Mouse (Mus musculus): ENCODE measurements around the gene 1700088E04Rik.

1700088E04Rik gene

GRCm38 (mm10) chr15:79140866-79141565, at the start of gene 1700088E04Rik, which contains the start of gene Polr2f:
1700088E04Rik (minus strand) TSS chr15:79141253.
Polr2f (plus strand) TSS chr15:79141009.
- DNase-seq: peak; percentile 92

GRCm38 (mm10) chr15:79187819-79188218, 46.8 kb upstream of the 1700088E04Rik start:
- DNase-seq: no peak

DNA sequence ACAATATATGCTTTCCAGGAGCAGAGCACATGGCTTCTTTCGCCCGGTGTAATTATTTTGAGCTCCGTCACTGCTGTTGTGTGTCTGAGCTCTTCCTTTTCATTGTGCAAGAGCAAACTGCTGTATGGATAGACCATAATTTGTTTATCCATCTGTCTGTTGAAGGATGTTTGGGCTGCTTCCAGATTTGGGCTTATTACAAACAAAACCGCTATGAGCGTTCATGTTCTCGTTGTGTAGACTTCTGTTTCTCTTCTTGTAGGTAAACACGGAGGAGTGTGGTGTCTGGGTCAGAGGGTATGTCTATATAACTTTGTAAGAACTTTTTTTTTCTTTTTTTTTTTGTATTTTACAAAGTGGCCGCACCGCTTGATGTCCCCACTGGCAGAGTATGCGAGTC, 44.2 kb upstream of the 1700088E04Rik start:
- no peak for DNase-seq

GRCm38 (mm10) chr15:79176905-79177304, 35.9 kb upstream of the 1700088E04Rik start:
- no peak for DNase-seq

GRCm38 (mm10) chr15:79166712-79167111, 25.7 kb upstream of the 1700088E04Rik start:
- DNase-seq: no peak

- DNase-seq: no peak
Observed at GRCm38 (mm10) chr15:79165140-79165539, 24.1 kb upstream of the 1700088E04Rik start, which contains the start of gene Sox10. Sox10 (minus strand) TSS chr15:79165240.

GRCm38 (mm10) chr15:79164251-79164650, 23.2 kb upstream of the 1700088E04Rik start:
- DNase-seq: no peak

DNA sequence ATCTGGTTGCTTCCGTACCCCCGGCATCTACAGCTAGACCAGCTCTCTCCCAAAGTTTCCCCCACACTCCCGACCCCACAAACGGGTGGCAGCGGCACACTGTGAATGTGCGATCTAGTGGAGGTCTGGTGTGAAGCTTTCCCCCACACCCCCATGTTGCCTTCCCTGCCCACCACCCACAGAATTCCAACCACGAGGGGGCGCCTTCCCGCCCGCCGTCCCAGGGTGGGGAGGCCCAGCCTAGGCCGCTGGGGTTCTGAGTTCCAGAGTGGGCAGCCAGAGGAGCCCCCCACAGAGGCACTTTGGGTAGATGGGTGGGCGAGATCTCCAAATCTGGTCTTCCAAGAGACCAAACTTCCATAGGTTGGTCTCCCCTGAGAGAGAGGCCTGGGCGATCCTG, 21.8 kb upstream of the 1700088E04Rik start:
- no peak for DNase-seq

GRCm38 (mm10) chr15:79162301-79162700, 21.2 kb upstream of the 1700088E04Rik start:
- no peak for DNase-seq

DNA sequence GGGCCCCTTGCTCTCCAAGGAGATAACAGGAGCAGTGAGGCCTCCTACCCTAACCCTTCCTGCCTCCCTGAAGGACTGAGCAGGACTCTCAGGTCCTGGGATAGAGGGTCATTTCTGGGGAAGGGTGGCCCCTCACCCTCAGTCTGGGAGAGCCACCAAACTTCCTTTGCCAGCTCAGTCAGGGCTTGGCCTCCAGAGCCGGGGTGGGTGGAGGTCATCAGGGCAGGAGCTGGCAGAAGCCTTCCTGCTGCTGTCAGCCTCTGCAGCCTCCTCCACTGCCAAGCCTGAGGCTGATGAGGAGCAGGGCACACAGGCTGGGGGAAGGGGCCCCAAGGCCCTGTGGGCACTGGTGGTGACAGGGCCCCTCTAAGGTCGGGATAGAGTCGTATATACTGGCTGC, 14.5 kb upstream of the 1700088E04Rik start:
- DNase-seq: no peak

DNA sequence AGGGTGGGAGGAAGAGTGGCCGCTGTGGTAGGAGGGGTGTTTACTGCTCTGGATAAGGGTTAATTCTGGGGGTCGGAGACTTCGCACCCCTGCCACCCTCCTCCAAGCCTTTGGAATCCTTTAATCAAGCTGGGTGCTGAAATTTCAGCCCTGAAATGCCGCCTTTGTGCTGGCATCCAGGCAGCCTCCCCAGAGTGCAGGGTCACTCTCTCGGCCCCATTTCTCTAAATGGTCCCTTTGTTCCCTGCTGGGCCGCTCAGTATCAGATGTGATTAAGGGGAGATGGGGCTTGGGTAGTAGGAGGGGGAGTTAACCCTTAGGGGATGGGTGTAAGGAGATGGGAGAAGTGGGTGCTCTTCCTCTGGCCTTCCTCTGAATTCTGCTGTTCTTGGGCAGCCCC, 11.7 kb upstream of the 1700088E04Rik start:
- no peak for DNase-seq

GRCm38 (mm10) chr15:79151881-79152280, 10.8 kb upstream of the 1700088E04Rik start:
- DNase-seq: no peak

DNA sequence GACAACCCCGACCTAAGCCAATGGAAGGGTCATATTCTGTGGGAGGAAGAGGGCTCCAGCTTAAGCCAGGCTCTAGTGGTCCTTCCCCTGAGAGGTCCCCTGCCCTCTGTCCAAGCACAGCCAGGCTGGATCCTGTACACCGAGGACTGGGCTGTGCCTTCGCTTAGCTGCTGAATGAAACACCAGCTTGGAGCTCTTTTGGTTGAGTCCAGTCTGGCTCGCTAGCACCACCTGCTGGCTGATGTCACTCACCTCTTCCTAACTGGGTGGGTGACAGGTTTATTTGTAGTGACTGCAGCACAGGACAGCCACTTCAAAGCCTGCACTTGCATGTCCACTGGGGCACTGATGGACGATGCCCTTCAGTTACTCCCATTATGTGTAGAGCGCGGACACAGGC, 7.5 kb upstream of the 1700088E04Rik start:
- DNase-seq: peak; percentile 69

GRCm38 (mm10) chr15:79145522-79145921, 4.5 kb upstream of the 1700088E04Rik start:
- DNase-seq: no peak

- DNase-seq: no peak
Observed at GRCm38 (mm10) chr15:79144021-79144420, 3.0 kb upstream of the 1700088E04Rik start.

- DNase-seq: no peak
Observed at GRCm38 (mm10) chr15:79143316-79143715, 2.3 kb upstream of the 1700088E04Rik start.

- DNase-seq: no peak
Observed at GRCm38 (mm10) chr15:79141566-79141917, 489 bp upstream of the 1700088E04Rik start.

- DNase-seq: no peak
Observed at GRCm38 (mm10) chr15:79139640-79140039, 1.4 kb downstream of the 1700088E04Rik start.

DNA sequence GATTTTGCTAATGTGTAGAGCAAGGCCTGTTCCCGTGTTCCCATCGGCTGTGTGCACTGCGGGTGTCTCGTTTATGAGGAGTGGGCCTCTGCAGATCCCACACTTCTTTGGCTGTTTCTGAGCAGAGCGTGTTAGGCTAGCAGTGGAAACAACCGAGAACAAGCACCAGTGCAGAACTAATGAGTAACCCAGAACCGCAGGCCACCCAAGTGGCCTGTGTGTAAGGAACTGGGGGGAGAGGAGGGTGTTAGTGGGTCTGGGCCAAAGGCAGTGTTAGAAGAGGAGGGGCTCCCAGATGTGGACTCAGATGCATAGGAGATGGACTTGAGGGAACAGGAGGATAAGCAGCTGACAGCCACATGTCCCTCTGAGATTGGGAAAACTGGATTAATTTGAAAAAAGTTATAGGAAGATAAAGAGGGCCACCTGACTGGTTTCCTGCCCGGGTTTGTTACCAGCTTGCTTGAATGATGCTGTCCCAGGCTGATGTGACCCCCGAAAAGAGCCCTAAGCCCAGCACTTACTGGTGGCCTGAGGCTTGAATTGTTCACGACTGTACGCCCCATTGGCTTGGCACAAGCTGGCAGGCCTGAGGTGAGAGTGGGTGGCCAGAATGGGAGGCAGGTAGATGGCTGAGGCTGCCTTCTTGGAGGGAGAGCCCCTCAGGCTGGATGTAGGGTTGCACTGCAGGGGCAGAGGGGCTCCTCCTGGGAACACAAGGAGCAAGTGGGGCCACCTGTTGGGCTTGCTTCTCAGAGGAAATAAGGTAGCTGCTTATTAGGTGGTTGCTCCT, 5.1 kb downstream of the 1700088E04Rik start:
- DNase-seq: no peak

DNA sequence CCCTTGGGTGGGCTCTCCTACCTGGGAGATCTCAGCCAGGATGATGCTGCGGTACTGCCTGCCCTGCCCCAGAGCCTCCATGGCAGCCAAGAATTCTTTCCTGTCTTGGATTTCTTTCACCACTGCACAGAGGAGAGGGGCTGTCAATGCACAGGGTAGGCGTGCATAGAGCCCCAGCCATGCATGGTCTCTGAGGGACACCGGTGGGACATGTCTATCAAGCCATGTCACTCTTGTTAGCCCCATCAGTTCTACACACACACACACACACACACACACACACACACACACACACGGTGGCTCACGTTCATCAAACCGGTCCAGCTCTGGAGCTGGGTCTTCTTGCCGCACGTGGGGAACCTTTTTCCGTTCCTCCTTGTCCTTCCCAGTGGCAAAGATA, 5.7 kb downstream of the 1700088E04Rik start:
- DNase-seq: no peak

- DNase-seq: no peak
Observed at GRCm38 (mm10) chr15:79134496-79135270, 6.4 kb downstream of the 1700088E04Rik start.

DNA sequence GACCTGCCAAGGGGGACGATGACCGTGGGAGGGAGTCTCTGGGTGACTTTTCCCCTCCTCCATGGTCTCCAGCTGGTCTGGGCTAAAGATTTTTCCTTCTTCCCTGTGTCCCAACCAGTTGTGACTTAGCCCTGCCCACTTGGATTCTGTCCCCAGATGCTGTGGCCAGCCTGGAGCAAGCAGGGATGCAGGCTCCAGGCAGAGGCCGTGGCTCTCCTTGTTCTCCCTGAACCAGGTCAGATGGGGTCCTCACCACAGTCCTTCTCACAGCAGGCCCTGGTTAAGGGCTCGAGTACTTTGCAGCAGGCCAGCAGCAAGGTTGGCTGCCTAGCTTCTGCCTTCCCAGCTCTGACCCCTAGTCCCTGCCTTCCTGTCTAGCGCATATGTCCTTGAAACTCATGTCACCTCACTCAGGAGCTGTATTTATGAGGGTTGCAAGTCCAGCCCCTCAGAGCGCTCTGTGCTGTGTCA, 7.8 kb downstream of the 1700088E04Rik start:
- DNase-seq: no peak

DNA sequence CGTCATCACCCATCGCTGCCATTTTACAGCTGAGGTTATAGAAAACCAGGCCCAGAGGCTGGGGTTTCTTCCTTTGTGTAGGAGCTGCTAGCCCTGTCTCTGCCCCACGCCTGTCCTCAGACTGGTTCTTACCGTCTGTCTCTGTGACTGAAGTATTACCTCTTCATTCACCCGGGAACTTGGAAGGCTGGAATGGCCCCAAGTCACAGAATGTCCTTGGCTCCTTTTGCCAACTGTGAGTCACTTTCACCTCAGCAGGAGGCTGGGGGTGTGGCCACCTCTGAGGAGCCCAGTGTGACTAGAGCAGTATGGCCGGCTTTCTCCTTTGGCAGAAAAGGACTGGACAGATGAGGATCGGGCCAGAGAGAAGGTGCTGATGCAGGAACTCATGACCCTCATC, 9.6 kb downstream of the 1700088E04Rik start:
- peak; percentile 88 for DNase-seq

Data from cerebellum, adult 11-12 months (tissue).